Comparison of ENCODE assay signal across 10 mouse cellular contexts in the genomic region with DNA sequence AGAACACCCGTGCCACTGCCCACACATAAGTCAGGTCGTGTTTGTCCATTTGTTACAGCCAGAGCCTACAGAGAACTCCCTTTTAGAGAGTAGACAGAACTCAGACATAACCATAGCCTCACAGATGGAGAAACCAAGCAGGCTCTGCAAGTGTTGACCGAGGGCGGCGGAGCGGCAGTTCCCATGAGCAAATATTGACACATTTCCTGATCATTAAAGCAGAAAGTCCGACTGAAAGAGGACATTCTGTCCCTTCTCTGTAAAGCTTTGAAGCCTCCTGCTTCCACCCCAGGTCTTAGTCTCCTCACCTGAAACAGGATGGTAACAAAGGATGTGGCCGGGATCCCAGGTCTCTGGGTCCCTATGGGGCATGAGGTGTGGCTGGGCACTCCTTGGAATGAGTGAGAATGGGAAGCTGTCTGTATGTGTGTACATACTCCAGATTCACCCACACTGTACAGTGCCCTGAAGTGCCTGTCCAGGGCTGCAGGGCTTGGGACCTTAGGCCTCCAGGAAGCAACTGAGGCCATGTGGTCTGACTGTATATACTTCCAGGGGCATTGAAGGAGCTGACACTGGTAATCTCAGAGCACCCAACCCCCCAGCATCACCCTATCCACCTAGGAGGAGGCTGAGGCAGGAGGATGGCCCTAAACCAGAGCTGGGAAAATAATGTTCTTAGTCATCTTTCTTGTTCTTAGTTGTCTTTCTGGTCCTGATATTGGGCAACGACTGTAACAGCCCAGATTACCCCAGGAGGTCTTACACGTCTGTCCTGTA. TPM values are rescaled to one million over a fixed set of nuclear protein-coding genes. Genes with fewer than 3 reads are reported as not detected.
DNase-seq lines count a peak whose midpoint lies in the region; ATAC-seq and TF ChIP-seq lines count a peak whose summit lies in the region.
"Had no signal": no experiment of that assay in that cellular context is flagged by ENCODE, and none has a peak within 500 bp of the region (broad histone marks: within the 10 kb centered on the region; RNA-seq: fewer than 3 reads in every experiment).

No protein-coding gene starts in this region.

- 73% methylated on average over 10 of the region's 10 CpGs for WGBS in hindbrain, embryonic 15.5 days
- 71% methylated on average over 10 of the region's 10 CpGs for WGBS in hindbrain, embryonic 16.5 days
- WGBS in intestine, embryonic 14.5 days: 58% methylated on average over 10 of the region's 10 CpGs
- WGBS in liver, embryonic 15.5 days (ENCODE audit: insufficient replicate concordance): 54% methylated on average over 10 of the region's 10 CpGs

- no peak for TF ChIP-seq POLR2A in myocyte (IDR thresholded peaks at IDR 0.05; ENCODE audit: insufficient read length, low read depth)

- peak overlapping the region; percentile 8; the same call in 1 of the 2 replicates for H3K9ac ChIP-seq in hindbrain, embryonic 15.5 days
- H3K9ac ChIP-seq in hindbrain, embryonic 16.5 days (ENCODE audit: low read depth, low read length): no peak overlapping the region
- no peak overlapping the region for H3K9ac ChIP-seq in intestine, embryonic 14.5 days (ENCODE audit: low read length)
- H3K9ac ChIP-seq in liver, embryonic 15.5 days: no peak overlapping the region

- H3K4me3 ChIP-seq in hindbrain, embryonic 15.5 days: no peak overlapping the region
- H3K4me3 ChIP-seq in hindbrain, embryonic 16.5 days (ENCODE audit: low read length): no peak overlapping the region
- no peak overlapping the region for H3K4me3 ChIP-seq in intestine, embryonic 14.5 days (ENCODE audit: low read depth, low read length)
- no peak overlapping the region for H3K4me3 ChIP-seq in liver, embryonic 15.5 days (replicated peaks)
- peak overlapping the region; percentile 62 for H3K4me3 ChIP-seq in myocyte

- H3K36me3 ChIP-seq in hindbrain, embryonic 15.5 days: no peaks in the 10 kb centered on the region
- no peaks in the 10 kb centered on the region for H3K36me3 ChIP-seq in hindbrain, embryonic 16.5 days (ENCODE audit: control insufficient read depth, insufficient read depth, low read length)
- no peaks in the 10 kb centered on the region for H3K36me3 ChIP-seq in intestine, embryonic 14.5 days (ENCODE audit: control insufficient read depth, insufficient read depth, low read length)
- H3K36me3 ChIP-seq in liver, embryonic 15.5 days (replicated peaks): no peaks in the 10 kb centered on the region
- no peaks in the 10 kb centered on the region for H3K36me3 ChIP-seq in myocyte (ENCODE audit: control insufficient read depth, insufficient read depth)

- no peak for DNase-seq in intestine, embryonic 14.5 days (ENCODE audit: low spot score)
- DNase-seq in gastrocnemius, postnatal 36 days: no peak
- no peak for DNase-seq in cerebellum, postnatal 14 days
- DNase-seq in embryo, embryonic 11 days: no peak

- no peak overlapping the region for H3K4me2 ChIP-seq in hindbrain, embryonic 15.5 days
- H3K4me2 ChIP-seq in hindbrain, embryonic 16.5 days (ENCODE audit: low read length): no peak overlapping the region
- H3K4me2 ChIP-seq in intestine, embryonic 14.5 days (ENCODE audit: low read length): peak overlapping the region; percentile 28; the same call in 1 of the 2 replicates
- peak overlapping the region; percentile 56 for H3K4me2 ChIP-seq in liver, embryonic 15.5 days
- H3K4me2 ChIP-seq in myocyte (ENCODE audit: low read depth): no peak overlapping the region

- no peaks in the 10 kb centered on the region for H3K27me3 ChIP-seq in hindbrain, embryonic 15.5 days
- H3K27me3 ChIP-seq in hindbrain, embryonic 16.5 days (replicated peaks; ENCODE audit: control insufficient read depth, insufficient read depth, low read length): no peaks in the 10 kb centered on the region
- H3K27me3 ChIP-seq in intestine, embryonic 14.5 days (replicated peaks; ENCODE audit: control insufficient read depth, insufficient read depth, low read length): no peaks in the 10 kb centered on the region
- H3K27me3 ChIP-seq in liver, embryonic 15.5 days: no peaks in the 10 kb centered on the region; the same call in 1 of the 2 replicates
- no peaks in the 10 kb centered on the region for H3K27me3 ChIP-seq in myocyte (ENCODE audit: control insufficient read depth, insufficient read depth, insufficient read length)
- H3K27me3 ChIP-seq: CH12.LX had no signal

- no peak overlapping the region for H3K27ac ChIP-seq in hindbrain, embryonic 15.5 days (replicated peaks)
- H3K27ac ChIP-seq in hindbrain, embryonic 16.5 days (ENCODE audit: low read depth, low read length): no peak overlapping the region
- H3K27ac ChIP-seq in intestine, embryonic 14.5 days (ENCODE audit: low read depth): peak overlapping the region; percentile 69
- peak overlapping the region; percentile 76 for H3K27ac ChIP-seq in liver, embryonic 15.5 days (replicated peaks)

- peaks cover 42% of the 10 kb centered on the region for H3K4me1 ChIP-seq in hindbrain, embryonic 15.5 days (replicated peaks)
- peaks cover 23% of the 10 kb centered on the region for H3K4me1 ChIP-seq in hindbrain, embryonic 16.5 days (ENCODE audit: control insufficient read depth, insufficient read depth, low read depth, low read length)
- peaks cover 26% of the 10 kb centered on the region for H3K4me1 ChIP-seq in intestine, embryonic 14.5 days (replicated peaks; ENCODE audit: control insufficient read depth, insufficient read depth, low read length)
- H3K4me1 ChIP-seq in liver, embryonic 15.5 days (replicated peaks): peaks cover 34% of the 10 kb centered on the region

- intact Hi-C loops in gastrocnemius, postnatal 36 days (cut with DNase I): loop anchor here (1.0 kb wide), 1 partner anchor 85 kb away; no protein-coding TSS in a partner anchor

- ATAC-seq in hindbrain, embryonic 15.5 days (ENCODE audit: low FRiP score, low read depth): no peak
- ATAC-seq in hindbrain, embryonic 16.5 days: no peak
- ATAC-seq in intestine, embryonic 14.5 days (replicated peaks; ENCODE audit: low FRiP score, low TSS enrichment, low read depth): peak; percentile 16; the same call in 1 of the 2 replicates
- ATAC-seq in liver, embryonic 15.5 days (ENCODE audit: insufficient read depth): peak; percentile 34

- H3K79me2 ChIP-seq in myocyte (ENCODE audit: control insufficient read depth, insufficient read depth): peaks cover 17% of the 10 kb centered on the region

- H3K9me3 ChIP-seq in hindbrain, embryonic 15.5 days: no peaks in the 10 kb centered on the region
- H3K9me3 ChIP-seq in hindbrain, embryonic 16.5 days (ENCODE audit: control insufficient read depth, low read length): no peaks in the 10 kb centered on the region
- H3K9me3 ChIP-seq in intestine, embryonic 14.5 days (ENCODE audit: control insufficient read depth, low read length): no peaks in the 10 kb centered on the region
- H3K9me3 ChIP-seq in liver, embryonic 15.5 days (replicated peaks): no peaks in the 10 kb centered on the region

- H3ac ChIP-seq in myocyte (ENCODE audit: control insufficient read depth, insufficient read length): no peak overlapping the region

TF ChIP-seq in myocyte, 11 proteins besides CTCF, POLR2A, EP300 and RAD21:
- TF ChIP-seq MYOG (IDR thresholded peaks at IDR 0.05; ENCODE audit: control insufficient read depth in 1 of 3, insufficient read depth in 1 of 3, insufficient read length in 2 of 3, low read depth in 2 of 3) (no peak), REST (IDR thresholded peaks at IDR 0.05; ENCODE audit: insufficient read depth, insufficient read length) (no peak), CEBPB (IDR thresholded peaks at IDR 0.05; ENCODE audit: insufficient read depth, poor library complexity, severe bottlenecking) (no peak), MYOD1 (IDR thresholded peaks at IDR 0.05; ENCODE audit: control insufficient read depth in 1 of 3, insufficient read length in 2 of 3, low read depth in 2 of 3) (no peak), SRF (IDR thresholded peaks at IDR 0.05; ENCODE audit: control insufficient read depth, insufficient read length, low read depth) (no peak), TCF3 (IDR thresholded peaks at IDR 0.05; ENCODE audit: insufficient read length, low read depth) (no peak), POLR2AphosphoS2 (IDR thresholded peaks at IDR 0.05; ENCODE audit: insufficient read length, low read depth) (no peak)
TF ChIP-seq in myocyte: peak in this region for 0.

RNA-seq across cellular contexts. Expression of gene C1qtnf6, which starts 1.5 kb away (rescaled TPM):
- 8.3 and 9.1 TPM in 2 replicates for polyA plus RNA-seq in hindbrain, embryonic 15.5 days (2015; fragmentation: Nextera tagmentation; extraction: Ambion mirVana)
- polyA plus RNA-seq in hindbrain, embryonic 16.5 days (2015; fragmentation: Nextera tagmentation; extraction: Ambion mirVana): 9.9 and 11.6 TPM in 2 replicates
- polyA plus RNA-seq in intestine, embryonic 14.5 days (2014; fragmentation: Nextera tagmentation; extraction: Ambion mirVana): 30.1 and 34.9 TPM in 2 replicates
- 3.8 and 4.4 TPM in 2 replicates for polyA plus RNA-seq in liver, embryonic 15.5 days (2015; fragmentation: Nextera tagmentation; extraction: Ambion mirVana)
- 66.2 TPM for polyA plus RNA-seq in myocyte (2012; fragmentation: generic; extraction: Trizol)
- 10 to 100 TPM in 1 of 2 experiments, 1 to 10 TPM in 1; 9.4 to 11.2 TPM for total RNA-seq in gastrocnemius, postnatal 36 days (2021)

RNA-seq across cellular contexts. Expression of gene Sstr3, which starts 11.7 kb away (rescaled TPM):
- 0.61 and 0.71 TPM in 2 replicates for polyA plus RNA-seq in hindbrain, embryonic 15.5 days (2015; fragmentation: Nextera tagmentation; extraction: Ambion mirVana)
- 0.95 and 1.1 TPM in 2 replicates for polyA plus RNA-seq in hindbrain, embryonic 16.5 days (2015; fragmentation: Nextera tagmentation; extraction: Ambion mirVana)
- polyA plus RNA-seq in intestine, embryonic 14.5 days (2014; fragmentation: Nextera tagmentation; extraction: Ambion mirVana): 0.22 TPM in 1 of 2 replicates, not detected in the other
- not detected in 2 replicates for polyA plus RNA-seq in liver, embryonic 15.5 days (2015; fragmentation: Nextera tagmentation; extraction: Ambion mirVana)
- not detected for polyA plus RNA-seq in myocyte (2012; fragmentation: generic; extraction: Trizol)
- not detected for total RNA-seq in gastrocnemius, postnatal 36 days (2021)
- total RNA-seq: CH12.LX; heart, adult 8-10 months had no signal

RNA-seq across cellular contexts. Expression of gene Il2rb, which starts 37.7 kb away (rescaled TPM):
- 0.22 and 0.26 TPM in 2 replicates for polyA plus RNA-seq in hindbrain, embryonic 15.5 days (2015; fragmentation: Nextera tagmentation; extraction: Ambion mirVana)
- polyA plus RNA-seq in hindbrain, embryonic 16.5 days (2015; fragmentation: Nextera tagmentation; extraction: Ambion mirVana): 0.26 and 0.37 TPM in 2 replicates
- 0.66 and 1.1 TPM in 2 replicates for polyA plus RNA-seq in intestine, embryonic 14.5 days (2014; fragmentation: Nextera tagmentation; extraction: Ambion mirVana)
- 0.58 and 1.1 TPM in 2 replicates for polyA plus RNA-seq in liver, embryonic 15.5 days (2015; fragmentation: Nextera tagmentation; extraction: Ambion mirVana)
- polyA plus RNA-seq in myocyte (2012; fragmentation: generic; extraction: Trizol): 0.67 TPM
- total RNA-seq in gastrocnemius, postnatal 36 days (2021): not detected

RNA-seq across cellular contexts. Expression of gene Rac2, which starts 39.8 kb away (rescaled TPM):
- polyA plus RNA-seq in hindbrain, embryonic 15.5 days (2015; fragmentation: Nextera tagmentation; extraction: Ambion mirVana): 5.4 and 5.6 TPM in 2 replicates
- polyA plus RNA-seq in hindbrain, embryonic 16.5 days (2015; fragmentation: Nextera tagmentation; extraction: Ambion mirVana): 4.0 and 5.7 TPM in 2 replicates
- 16.7 and 17.5 TPM in 2 replicates for polyA plus RNA-seq in intestine, embryonic 14.5 days (2014; fragmentation: Nextera tagmentation; extraction: Ambion mirVana)
- 123 and 130 TPM in 2 replicates for polyA plus RNA-seq in liver, embryonic 15.5 days (2015; fragmentation: Nextera tagmentation; extraction: Ambion mirVana)
- polyA plus RNA-seq in myocyte (2012; fragmentation: generic; extraction: Trizol): not detected
- total RNA-seq in gastrocnemius, postnatal 36 days (2021): 1 to 10 TPM in 1 of 2 experiments, under 1 TPM in 1; 0.42 to 1.4 TPM

Comparison
In these comparisons a context has a peak if more than half of its experiments do, and no peak if none do; other contexts are left out.
1. ATAC-seq: peak in intestine, embryonic 14.5 days (single experiment) and liver, embryonic 15.5 days (single experiment); none in hindbrain, embryonic 15.5 days (single experiment) and hindbrain, embryonic 16.5 days (single experiment).
2. H3K27ac ChIP-seq: peak in intestine, embryonic 14.5 days (single experiment) and liver, embryonic 15.5 days (single experiment); none in hindbrain, embryonic 15.5 days (single experiment) and hindbrain, embryonic 16.5 days (single experiment).
3. H3K4me2 ChIP-seq: peak in intestine, embryonic 14.5 days (single experiment) and liver, embryonic 15.5 days (single experiment); none in hindbrain, embryonic 15.5 days (single experiment), hindbrain, embryonic 16.5 days (single experiment) and myocyte (single experiment).